Mouse (Mus musculus): ENCODE measurements around the gene Itprip.

GRCm38 (mm10) chr19:47910117-47910618, 8.9 kb downstream of the Itprip start:
- no peak for TF ChIP-seq POLR2A (IDR thresholded peaks at IDR 0.05; ENCODE audit: extremely low read depth, insufficient read depth, low read length)
- no peak for TF ChIP-seq CTCF (IDR thresholded peaks at IDR 0.05; ENCODE audit: extremely low read depth, insufficient read depth, low read length)

All from cortical plate, adult 2 months (tissue).